Comparison of ENCODE assay signal across 21 mouse cellular contexts in the genomic region with DNA sequence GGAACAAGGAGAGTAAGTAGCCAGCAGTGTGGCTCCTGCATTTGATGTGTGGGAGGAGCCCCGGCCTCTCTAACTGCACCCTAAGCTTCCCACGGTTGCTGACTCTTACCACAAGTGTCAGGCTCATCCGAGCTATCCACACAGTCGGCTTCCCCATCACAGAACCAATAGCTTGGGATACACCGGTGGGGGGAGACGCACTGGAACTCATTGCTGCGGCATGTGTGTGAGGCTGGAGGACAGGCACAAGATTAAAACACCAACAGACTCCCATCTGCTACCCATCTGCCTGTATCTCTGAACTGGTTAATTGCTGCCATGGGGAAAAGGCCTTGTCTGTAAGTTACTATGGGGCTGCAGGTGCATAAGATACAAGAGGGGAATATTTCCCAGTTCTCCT.
DNase-seq lines count a peak whose midpoint lies in the region; ATAC-seq and TF ChIP-seq lines count a peak whose summit lies in the region.
"Had no signal": no experiment of that assay in that cellular context is flagged by ENCODE, and none has a peak within 500 bp of the region (broad histone marks: within the 10 kb centered on the region; RNA-seq: fewer than 3 reads in every experiment).

No protein-coding gene starts in this region.

- 0 out of 2 replicates have a peak, but pooled peaks have one; percentile 34 for ATAC-seq in hindbrain, embryonic 16.5 days
- ATAC-seq in liver, postnatal 0 days, result no peak
- ATAC-seq: CD4-positive, CD25-positive, alpha-beta regulatory T cell, adult 4 months; intestine, embryonic 15.5 days; lung, postnatal 0 days; midbrain, embryonic 15.5 days had no signal

- no peak for TF ChIP-seq CTCF in liver, postnatal 0 days (IDR thresholded peaks at IDR 0.05; ENCODE audit: low read depth)

- H3K4me1 ChIP-seq in hindbrain, embryonic 16.5 days (ENCODE audit: control insufficient read depth, insufficient read depth, low read depth, low read length), result no peaks in the 10 kb centered on the region
- H3K4me1 ChIP-seq in hindbrain, embryonic 10.5 days (replicated peaks), result no peaks in the 10 kb centered on the region
- H3K4me1 ChIP-seq in liver, postnatal 0 days (ENCODE audit: insufficient read depth), result no peaks in the 10 kb centered on the region
- H3K4me1 ChIP-seq: embryonic facial prominence, embryonic 13.5 days; intestine, embryonic 15.5 days; limb, embryonic 12.5 days; liver, embryonic 13.5 days; megakaryocyte, embryonic 14.5 days; midbrain, embryonic 15.5 days had no signal

- 62% methylated on average over 7 of the region's 7 CpGs for WGBS in hindbrain, embryonic 16.5 days
- WGBS in hindbrain, embryonic 10.5 days, result 88% methylated on average over 7 of the region's 7 CpGs
- 85% methylated on average over 7 of the region's 7 CpGs for WGBS in liver, postnatal 0 days (ENCODE audit: insufficient replicate concordance)

- H3K27me3 ChIP-seq in hindbrain, embryonic 16.5 days (replicated peaks; ENCODE audit: control insufficient read depth, insufficient read depth, low read length), result no peaks in the 10 kb centered on the region
- no peaks in the 10 kb centered on the region for H3K27me3 ChIP-seq in hindbrain, embryonic 10.5 days (ENCODE audit: insufficient read depth, poor library complexity, severe bottlenecking)
- no peaks in the 10 kb centered on the region for H3K27me3 ChIP-seq in liver, postnatal 0 days (ENCODE audit: insufficient read depth, low read length)
- H3K27me3 ChIP-seq: embryonic facial prominence, embryonic 13.5 days; intestine, embryonic 15.5 days; limb, embryonic 12.5 days; liver, embryonic 13.5 days; midbrain, embryonic 15.5 days had no signal

- no peaks in the 10 kb centered on the region for H3K36me3 ChIP-seq in hindbrain, embryonic 16.5 days (ENCODE audit: control insufficient read depth, insufficient read depth, low read length)
- H3K36me3 ChIP-seq in hindbrain, embryonic 10.5 days, result peaks cover 21% of the 10 kb centered on the region
- no peaks in the 10 kb centered on the region for H3K36me3 ChIP-seq in liver, postnatal 0 days (replicated peaks; ENCODE audit: insufficient read depth, low read length)
- H3K36me3 ChIP-seq: embryonic facial prominence, embryonic 13.5 days; G1E; intestine, embryonic 15.5 days; limb, embryonic 12.5 days; liver, embryonic 13.5 days; midbrain, embryonic 15.5 days had no signal

- no peak overlapping the region for H3K9ac ChIP-seq in hindbrain, embryonic 16.5 days (ENCODE audit: low read depth, low read length)
- no peak overlapping the region for H3K9ac ChIP-seq in liver, postnatal 0 days (replicated peaks)
- H3K9ac ChIP-seq: embryonic facial prominence, embryonic 13.5 days; intestine, embryonic 15.5 days; limb, embryonic 12.5 days; liver, embryonic 13.5 days; midbrain, embryonic 15.5 days had no signal

- no peaks in the 10 kb centered on the region for H3K9me3 ChIP-seq in hindbrain, embryonic 16.5 days (ENCODE audit: control insufficient read depth, low read length)
- no peaks in the 10 kb centered on the region for H3K9me3 ChIP-seq in hindbrain, embryonic 10.5 days
- H3K9me3 ChIP-seq in liver, postnatal 0 days (ENCODE audit: low read length), result no peaks in the 10 kb centered on the region
- H3K9me3 ChIP-seq: embryonic facial prominence, embryonic 13.5 days; G1E; intestine, embryonic 15.5 days; limb, embryonic 12.5 days; liver, embryonic 13.5 days; megakaryocyte, embryonic 14.5 days; midbrain, embryonic 15.5 days had no signal

- no peak overlapping the region for H3K4me3 ChIP-seq in hindbrain, embryonic 16.5 days (ENCODE audit: low read length)
- H3K4me3 ChIP-seq in hindbrain, embryonic 10.5 days, result no peak overlapping the region
- H3K4me3 ChIP-seq in liver, postnatal 0 days (ENCODE audit: low read depth, low read length), result no peak overlapping the region
- H3K4me3 ChIP-seq: embryonic facial prominence, embryonic 13.5 days; intestine, embryonic 15.5 days; limb, embryonic 12.5 days; liver, embryonic 13.5 days; megakaryocyte, embryonic 14.5 days; midbrain, embryonic 15.5 days had no signal

- H3K4me2 ChIP-seq in hindbrain, embryonic 16.5 days (ENCODE audit: low read length), result no peak overlapping the region
- H3K4me2 ChIP-seq in liver, postnatal 0 days (ENCODE audit: low read depth, low read length), result no peak overlapping the region
- H3K4me2 ChIP-seq: embryonic facial prominence, embryonic 13.5 days; intestine, embryonic 15.5 days; limb, embryonic 12.5 days; liver, embryonic 13.5 days; midbrain, embryonic 15.5 days had no signal

- no peak overlapping the region for H3K27ac ChIP-seq in hindbrain, embryonic 16.5 days (ENCODE audit: low read depth, low read length)
- no peak overlapping the region for H3K27ac ChIP-seq in hindbrain, embryonic 10.5 days
- no peak overlapping the region for H3K27ac ChIP-seq in liver, postnatal 0 days (ENCODE audit: low read depth)
- H3K27ac ChIP-seq: embryonic facial prominence, embryonic 13.5 days; intestine, embryonic 15.5 days; limb, embryonic 12.5 days; liver, embryonic 13.5 days; midbrain, embryonic 15.5 days had no signal

- no peak for TF ChIP-seq EP300 in liver, postnatal 0 days (IDR thresholded peaks at IDR 0.05; ENCODE audit: low read depth)

- DNase-seq in cerebellum, postnatal 10 days, result peak; percentile 34 to 52
- no peak for DNase-seq in cerebellum, adult 8-10 months
- no peak for DNase-seq in hindbrain, embryonic 10.5 days (ENCODE audit: low spot score)
- DNase-seq in layer of hippocampus, adult 9-10 months (ENCODE audit: low spot score), result peak; percentile 40
- peak; percentile 8 for DNase-seq in telencephalon, adult 2 months (ENCODE audit: low read depth, low spot score)
- DNase-seq in urinary bladder, postnatal 10 days (ENCODE audit: low spot score), result no peak
- no peak for DNase-seq in liver, postnatal 0 days
- DNase-seq: heart, postnatal 4 days; kidney, postnatal 10 days; liver, embryonic 13.5 days; spleen, adult 18-20 months; thymus, adult 2 months had no signal

Comparison
In these comparisons a context has a peak if more than half of its experiments do, and no peak if none do; other contexts are left out.
1. DNase-seq: peak in cerebellum, postnatal 10 days (2 of 2), layer of hippocampus, adult 9-10 months (single experiment) and telencephalon, adult 2 months (single experiment); none in cerebellum, adult 8-10 months (single experiment), hindbrain, embryonic 10.5 days (single experiment), urinary bladder, postnatal 10 days (single experiment) and liver, postnatal 0 days (single experiment).